Mouse (Mus musculus): ENCODE results near the gene Csrp2.

Csrp2 gene

GRCm38 (mm10) chr10:110971044-110971443, 51.5 kb downstream of the Csrp2 start:
- no peak for DNase-seq (ENCODE audit: low spot score in 2 of 2)

- no peak for DNase-seq (ENCODE audit: low spot score in 2 of 2)
These were observed 51.9 kb downstream of the Csrp2 start for GRCm38 (mm10) chr10:110971483-110971882.

- DNase-seq (ENCODE audit: low spot score in 2 of 2): no peak
These were observed 52.4 kb downstream of the Csrp2 start for GRCm38 (mm10) chr10:110971998-110972397.

- peak in 1 of 2 experiments; percentile 45 for DNase-seq (ENCODE audit: low spot score in 2 of 2)
These were observed 54.9 kb downstream of the Csrp2 start for GRCm38 (mm10) chr10:110974463-110974862.

GRCm38 (mm10) chr10:110974885-110975284, 55.3 kb downstream of the Csrp2 start:
- DNase-seq (ENCODE audit: low spot score in 2 of 2): no peak

- DNase-seq (ENCODE audit: low spot score in 2 of 2): peak in 1 of 2 experiments; percentile 36
These were observed 56.5 kb downstream of the Csrp2 start for GRCm38 (mm10) chr10:110976046-110976445.

GRCm38 (mm10) chr10:110977379-110977778, 57.8 kb downstream of the Csrp2 start:
- DNase-seq (ENCODE audit: low spot score in 2 of 2): no peak

GRCm38 (mm10) chr10:110979431-110979830, 59.8 kb downstream of the Csrp2 start:
- DNase-seq (ENCODE audit: low spot score in 2 of 2): no peak

GRCm38 (mm10) chr10:110980441-110980840, 60.9 kb downstream of the Csrp2 start:
- no peak for DNase-seq (ENCODE audit: low spot score in 2 of 2)

GRCm38 (mm10) chr10:110982771-110983170, 63.2 kb downstream of the Csrp2 start:
- DNase-seq (ENCODE audit: low spot score in 2 of 2): no peak

- DNase-seq (ENCODE audit: low spot score in 2 of 2): no peak
These were observed 67.1 kb downstream of the Csrp2 start for GRCm38 (mm10) chr10:110986682-110987081.
